8 mouse cellular contexts compared by ENCODE assay signal in the genomic region with DNA sequence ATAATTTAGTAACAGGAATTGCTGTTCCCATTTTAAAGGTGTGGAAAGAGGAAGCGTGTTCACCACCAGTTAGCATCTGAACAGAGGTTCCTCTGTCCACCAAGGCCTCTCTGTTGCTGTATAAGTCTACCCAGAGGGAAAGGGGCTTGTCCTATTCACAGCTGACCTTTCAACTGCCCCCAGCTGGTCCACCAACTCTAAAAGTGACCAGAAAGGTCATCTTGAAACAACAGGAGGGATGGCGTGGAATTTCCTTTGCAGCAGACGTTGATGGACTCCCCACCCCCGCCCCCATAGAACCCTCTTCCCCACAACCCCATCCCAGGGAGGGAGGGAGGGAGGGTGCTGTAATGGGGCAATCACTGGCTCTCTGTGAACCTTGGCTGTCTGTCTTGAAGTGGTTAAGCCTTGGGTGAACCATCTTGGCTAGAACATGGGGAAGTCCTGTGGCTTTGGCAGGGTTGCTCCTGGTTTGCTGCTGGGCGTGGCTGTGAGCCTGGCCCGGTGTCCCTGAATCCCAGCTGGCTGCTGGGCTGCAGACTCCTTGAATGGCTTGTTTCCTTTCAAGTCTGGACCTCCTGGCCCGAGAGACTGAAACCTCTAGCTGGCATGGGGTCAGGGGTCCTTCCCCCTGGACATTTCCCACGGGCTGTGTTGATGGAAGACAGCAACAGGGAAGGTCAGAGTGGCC. TPM values are rescaled to one million over a fixed set of nuclear protein-coding genes. Genes with fewer than 3 reads are reported as not detected.
DNase-seq lines count a peak whose midpoint lies in the region; ATAC-seq and TF ChIP-seq lines count a peak whose summit lies in the region.

No protein-coding gene starts in this region.

- H3K4me2 ChIP-seq in heart, embryonic 11.5 days = peak overlapping the region; percentile 37
- H3K4me2 ChIP-seq in neural tube, embryonic 14.5 days (ENCODE audit: low read depth, low read length) = peak overlapping the region; percentile 21; the same call in 1 of the 2 replicates

- H3K4me1 ChIP-seq in heart, embryonic 11.5 days (ENCODE audit: control insufficient read depth, insufficient read depth, low read length) = peaks cover 51% of the 10 kb centered on the region
- peaks cover 41% of the 10 kb centered on the region for H3K4me1 ChIP-seq in lung, adult 2 months (ENCODE audit: control insufficient read depth, insufficient read depth, low read length)
- H3K4me1 ChIP-seq in neural tube, embryonic 14.5 days (ENCODE audit: control insufficient read depth, insufficient read depth, low read length) = peaks cover 48% of the 10 kb centered on the region

- no peaks in the 10 kb centered on the region for H3K9me3 ChIP-seq in heart, embryonic 11.5 days (replicated peaks; ENCODE audit: control insufficient read depth, low read length)
- no peaks in the 10 kb centered on the region for H3K9me3 ChIP-seq in neural tube, embryonic 14.5 days (ENCODE audit: control insufficient read depth, low read length)

- no peak for ATAC-seq in heart, embryonic 11.5 days (replicated peaks; ENCODE audit: insufficient number of reproducible peaks, low FRiP score, low TSS enrichment)
- ATAC-seq in neural tube, embryonic 14.5 days (ENCODE audit: low read depth) = no peak

- no peak for TF ChIP-seq CTCF in lung, adult 2 months (IDR thresholded peaks at IDR 0.05; ENCODE audit: insufficient read depth, low read length)

- H3K27ac ChIP-seq in heart, embryonic 11.5 days (ENCODE audit: low read depth, low read length) = no peak overlapping the region
- no peak overlapping the region for H3K27ac ChIP-seq in neural tube, embryonic 14.5 days (ENCODE audit: low read depth, low read length)

- no peak for TF ChIP-seq POLR2A in lung, adult 2 months (IDR thresholded peaks at IDR 0.05; ENCODE audit: borderline replicate concordance, extremely low read depth, low read depth, low read length)

- H3K27me3 ChIP-seq in heart, embryonic 11.5 days (ENCODE audit: control insufficient read depth, insufficient read depth, low read length) = no peaks in the 10 kb centered on the region
- no peaks in the 10 kb centered on the region for H3K27me3 ChIP-seq in neural tube, embryonic 14.5 days (ENCODE audit: control insufficient read depth, insufficient read depth, low read length)

- no peak overlapping the region for H3K4me3 ChIP-seq in heart, embryonic 11.5 days (ENCODE audit: low read depth, low read length)
- H3K4me3 ChIP-seq in lung, adult 2 months (replicated peaks; ENCODE audit: extremely low read depth, low read depth, low read length) = peak overlapping the region; percentile 4
- no peak overlapping the region for H3K4me3 ChIP-seq in neural tube, embryonic 14.5 days (ENCODE audit: low read depth, low read length)

- peak overlapping the region; percentile 36; the same call in 1 of the 2 replicates for H3K9ac ChIP-seq in heart, embryonic 11.5 days (ENCODE audit: low read depth, low read length)
- no peak overlapping the region for H3K9ac ChIP-seq in neural tube, embryonic 14.5 days (replicated peaks; ENCODE audit: low read depth, low read length)

- DNase-seq in cerebellum, adult 11-12 months = peak; percentile 63
- DNase-seq in cerebellum, postnatal 4 days (ENCODE audit: low spot score in 2 of 2) = no peak
- peak; percentile 44 for DNase-seq in cerebellum, postnatal 36 days
- peak; percentile 44 to 56 for DNase-seq in kidney, adult 8-10 months
- peak; percentile 53 for DNase-seq in lung, adult 2 months
- DNase-seq in T-cell, adult 2 months (ENCODE audit: low spot score) = no peak

- WGBS in heart, embryonic 11.5 days (ENCODE audit: insufficient replicate concordance) = 17% methylated on average over 8 of the region's 8 CpGs
- 17% methylated on average over 8 of the region's 8 CpGs for WGBS in lung, adult 2 months
- WGBS in neural tube, embryonic 14.5 days = 22% methylated on average over 8 of the region's 8 CpGs

- no peaks in the 10 kb centered on the region for H3K36me3 ChIP-seq in heart, embryonic 11.5 days (ENCODE audit: control insufficient read depth, insufficient read depth, low read length)
- H3K36me3 ChIP-seq in neural tube, embryonic 14.5 days (ENCODE audit: control insufficient read depth, insufficient read depth, low read length) = no peaks in the 10 kb centered on the region

RNA-seq across cellular contexts. Expression of gene Arrb1, which starts 4.1 kb away (rescaled TPM):
- 4.9 and 5.3 TPM in 2 replicates for polyA plus RNA-seq in heart, embryonic 11.5 days (2014; fragmentation: Nextera tagmentation; extraction: Ambion mirVana)
- 131 and 161 TPM in 2 replicates for polyA plus RNA-seq in lung, adult 2 months (2012; rRNA removed)
- polyA plus RNA-seq in neural tube, embryonic 14.5 days (2014; fragmentation: Nextera tagmentation; extraction: Ambion mirVana) = 9.9 and 11.5 TPM in 2 replicates

RNA-seq across cellular contexts. Expression of gene Rps3, which starts 55.8 kb away (rescaled TPM):
- polyA plus RNA-seq in heart, embryonic 11.5 days (2014; fragmentation: Nextera tagmentation; extraction: Ambion mirVana) = 591 and 608 TPM in 2 replicates
- polyA plus RNA-seq in lung, adult 2 months (2012; rRNA removed) = 206 and 308 TPM in 2 replicates
- polyA plus RNA-seq in neural tube, embryonic 14.5 days (2014; fragmentation: Nextera tagmentation; extraction: Ambion mirVana) = 408 and 464 TPM in 2 replicates

Comparison
In these comparisons a context has a peak if more than half of its experiments do, and no peak if none do; other contexts are left out.
1. DNase-seq: peak in cerebellum, adult 11-12 months (single experiment), cerebellum, postnatal 36 days (2 of 2), kidney, adult 8-10 months (2 of 2) and lung, adult 2 months (single experiment); none in cerebellum, postnatal 4 days (0 of 2) and T-cell, adult 2 months (single experiment).
2. RNA of gene Arrb1, which starts 4.1 kb away (polyA plus RNA-seq): 131 to 161 TPM in lung, adult 2 months; 9.9 to 11.5 TPM in neural tube, embryonic 14.5 days and 4.9 to 5.3 TPM in heart, embryonic 11.5 days; every median in the first group is over 10 times any median in the second.